Mouse (Mus musculus): ENCODE results near the gene Gart. TPM values are rescaled to one million over a fixed set of nuclear protein-coding genes. Genes with fewer than 3 reads are reported as not detected.

The Gart gene
- 45.6 to 47.6 TPM (median 47.0 TPM) in 3 replicates for total RNA-seq (2017)

DNA sequence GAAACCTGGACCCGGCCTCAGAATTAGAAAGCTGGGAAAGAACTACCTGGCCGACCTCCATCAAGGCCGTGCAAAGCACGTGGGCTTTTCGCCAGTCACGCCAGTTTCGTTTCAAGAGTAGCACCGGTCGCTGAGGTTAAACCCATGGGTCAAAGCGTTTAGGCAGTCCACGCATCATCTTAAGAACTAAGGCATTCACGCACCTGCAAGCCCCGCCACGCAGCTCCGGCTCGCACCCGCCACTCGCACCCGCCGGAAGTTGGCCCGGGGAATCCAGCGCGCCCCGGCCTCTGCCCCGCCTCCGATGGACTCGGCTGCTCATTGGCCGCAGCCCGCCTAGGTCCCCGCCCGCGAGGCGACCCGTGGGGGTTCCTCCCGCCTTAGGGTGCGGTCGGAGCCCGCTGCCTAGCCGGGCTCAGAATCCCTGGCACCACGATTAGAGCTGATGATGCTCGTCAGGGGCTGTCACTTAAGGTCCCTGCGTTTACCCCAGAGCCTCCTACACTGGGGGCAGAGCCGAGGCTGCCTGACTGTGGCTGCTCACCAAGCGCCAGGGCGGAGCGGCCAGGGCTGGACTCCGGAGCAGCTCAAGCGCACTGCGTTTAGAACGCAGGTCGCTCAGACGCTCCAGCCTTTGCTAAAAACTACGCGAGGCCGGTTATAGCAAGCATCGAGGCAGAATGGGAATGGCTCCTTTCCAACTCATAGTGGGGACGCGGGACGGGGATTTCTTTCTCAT, at the start of gene Gart:
Gart (minus strand) TSS at position 272 of the 739 bp plus-strand sequence.
- peak; percentile 69 for ATAC-seq (replicated peaks; ENCODE audit: insufficient number of reproducible peaks, low FRiP score, low TSS enrichment, poor library complexity, severe bottlenecking)

- ATAC-seq (replicated peaks; ENCODE audit: insufficient number of reproducible peaks, low FRiP score, low TSS enrichment, poor library complexity, severe bottlenecking) = no peak
Measured at GRCm38 (mm10) chr16:91695108-91695755, 48.5 kb upstream of the Gart start.

- peak; percentile 88 for ATAC-seq (replicated peaks; ENCODE audit: insufficient number of reproducible peaks, low FRiP score, low TSS enrichment, poor library complexity, severe bottlenecking)
Measured at GRCm38 (mm10) chr16:91694455-91695084, 47.8 kb upstream of the Gart start.

- ATAC-seq (replicated peaks; ENCODE audit: insufficient number of reproducible peaks, low FRiP score, low TSS enrichment, poor library complexity, severe bottlenecking) = no peak
Measured at GRCm38 (mm10) chr16:91689791-91690190, 43.0 kb upstream of the Gart start.

DNA sequence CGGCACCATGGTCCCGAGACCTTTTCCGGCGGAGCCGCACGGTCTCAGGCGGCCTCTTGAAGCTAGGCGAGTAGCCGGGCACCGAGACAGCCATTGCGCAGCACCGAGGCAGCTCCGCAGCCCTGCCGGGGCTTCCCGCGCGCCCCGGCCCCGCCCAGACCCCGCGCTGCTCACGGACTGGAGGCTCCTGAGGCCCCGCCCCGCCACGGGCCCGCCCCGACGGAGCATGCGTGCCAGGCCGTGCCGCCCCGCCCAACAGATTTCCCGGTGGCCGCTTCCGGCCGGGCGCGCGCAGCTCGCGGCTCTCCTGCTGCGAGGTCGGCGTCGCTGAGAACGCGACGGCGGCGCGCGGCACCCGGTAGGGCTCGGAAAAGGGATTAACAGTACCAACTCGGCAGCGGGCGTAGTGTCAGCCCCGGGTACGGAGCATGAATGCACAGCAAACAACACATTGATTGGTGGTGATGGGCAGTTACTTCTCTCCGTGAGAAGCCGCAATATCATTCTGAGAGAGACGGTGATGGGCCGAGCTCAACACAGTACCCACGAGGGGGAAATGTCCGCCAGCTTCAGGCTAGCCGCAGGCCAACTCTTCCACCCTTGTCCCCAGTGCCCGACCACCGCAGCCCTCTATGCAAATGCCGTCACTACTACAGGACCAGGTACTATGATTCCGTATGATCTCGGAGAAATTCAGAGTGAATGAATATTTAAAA, 42.0 kb upstream of the Gart start, which contains the start of gene Donson:
Donson (minus strand) TSS at position 152 of the 716 bp plus-strand sequence.
- ATAC-seq (replicated peaks; ENCODE audit: insufficient number of reproducible peaks, low FRiP score, low TSS enrichment, poor library complexity, severe bottlenecking) = peak; percentile 50

- ATAC-seq (replicated peaks; ENCODE audit: insufficient number of reproducible peaks, low FRiP score, low TSS enrichment, poor library complexity, severe bottlenecking) = no peak
Measured at GRCm38 (mm10) chr16:91688023-91688618, 41.4 kb upstream of the Gart start.

DNA sequence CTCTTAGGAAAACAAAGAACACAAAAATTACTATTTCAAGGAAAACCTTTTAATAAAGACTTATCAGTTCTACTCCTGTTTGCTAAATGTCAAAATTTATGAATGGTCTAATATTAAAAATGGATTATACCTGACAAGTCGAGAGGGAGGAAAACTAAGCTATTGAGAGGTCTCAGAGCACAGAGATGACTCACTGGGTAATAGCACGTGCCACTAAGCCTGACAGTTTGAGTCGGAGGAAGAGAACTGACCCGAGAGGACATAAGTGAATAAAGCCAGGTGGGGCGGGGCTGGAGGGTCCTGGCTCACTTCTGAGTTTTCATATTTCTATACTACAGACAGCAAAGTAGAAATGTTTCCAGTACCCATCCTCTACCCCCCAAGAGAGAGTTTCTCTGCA, 39.6 kb upstream of the Gart start:
- no peak for ATAC-seq (replicated peaks; ENCODE audit: insufficient number of reproducible peaks, low FRiP score, low TSS enrichment, poor library complexity, severe bottlenecking)

DNA sequence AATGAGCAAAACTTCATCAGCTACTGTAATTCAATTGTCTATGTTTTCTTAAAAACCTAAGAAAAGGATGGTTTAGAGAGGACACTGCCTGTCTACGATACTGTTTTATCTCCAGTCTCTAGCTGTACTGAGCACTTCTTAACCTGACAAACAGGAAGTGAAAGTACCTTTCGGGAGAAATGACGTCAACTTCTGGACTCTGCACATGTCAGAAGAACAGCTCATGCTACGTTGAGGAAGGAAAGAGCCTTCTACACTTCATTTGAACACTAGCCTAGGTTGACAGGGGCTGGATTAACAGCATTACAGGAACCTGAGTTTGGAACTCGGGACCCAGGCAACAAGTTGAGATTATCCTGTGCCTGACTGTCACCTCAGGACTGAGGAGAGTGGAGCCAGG, 38.8 kb upstream of the Gart start:
- ATAC-seq (replicated peaks; ENCODE audit: insufficient number of reproducible peaks, low FRiP score, low TSS enrichment, poor library complexity, severe bottlenecking) = peak; percentile 76

DNA sequence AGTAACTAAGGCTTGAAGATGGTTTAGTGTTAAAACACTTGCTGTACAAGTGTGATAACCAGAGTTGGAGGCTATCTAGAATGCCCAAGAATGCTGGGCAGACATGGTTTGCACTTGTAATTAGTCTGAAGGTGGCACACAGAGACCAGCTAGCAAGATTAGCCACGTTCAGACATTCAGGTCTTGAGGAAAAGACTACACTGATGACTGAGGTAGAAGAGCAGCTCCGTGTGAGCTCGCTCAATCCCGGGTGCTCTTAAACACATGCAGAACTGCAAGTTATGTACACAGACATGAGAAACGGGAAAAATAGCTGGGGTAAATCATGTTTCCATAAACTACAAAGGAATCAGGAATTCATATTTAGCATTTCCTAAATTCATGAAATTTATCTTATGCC, 33.9 kb upstream of the Gart start:
- ATAC-seq (replicated peaks; ENCODE audit: insufficient number of reproducible peaks, low FRiP score, low TSS enrichment, poor library complexity, severe bottlenecking) = no peak

DNA sequence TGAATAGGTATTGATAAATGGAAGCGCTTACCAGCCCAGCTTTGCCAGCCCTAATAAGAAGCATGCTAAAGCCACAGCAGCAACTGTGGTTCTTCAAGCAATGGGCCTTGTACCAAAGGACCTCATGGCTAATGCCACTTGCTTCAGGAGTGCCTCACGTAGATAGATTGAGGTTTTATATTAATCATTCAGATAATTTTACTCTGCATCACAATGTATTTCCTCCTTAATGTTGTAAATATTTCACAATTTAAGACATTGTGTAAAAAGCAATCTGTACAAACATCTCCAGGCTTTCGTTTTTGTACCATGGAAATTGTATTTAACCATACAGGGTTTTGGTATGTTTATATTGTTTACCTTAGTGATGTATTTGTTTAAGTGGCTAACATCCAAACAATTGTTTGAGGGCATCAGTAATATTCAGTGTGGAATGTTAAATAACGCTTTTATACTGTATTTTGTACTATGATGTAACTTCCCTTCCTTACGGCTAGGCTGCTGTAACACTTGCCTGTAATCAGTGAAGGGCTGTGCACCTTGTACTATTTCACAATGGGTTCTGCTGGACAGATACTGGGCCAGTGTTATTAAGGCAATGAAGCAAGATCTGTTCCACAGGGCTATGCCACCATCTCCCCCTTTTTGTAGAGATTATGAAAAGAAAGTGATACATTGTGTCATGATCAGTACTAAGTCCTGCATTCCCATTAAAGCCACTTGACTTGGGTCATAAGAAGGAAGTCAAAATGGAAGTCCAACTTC, 31.6 kb upstream of the Gart start:
- no peak for ATAC-seq (replicated peaks; ENCODE audit: insufficient number of reproducible peaks, low FRiP score, low TSS enrichment, poor library complexity, severe bottlenecking)

DNA sequence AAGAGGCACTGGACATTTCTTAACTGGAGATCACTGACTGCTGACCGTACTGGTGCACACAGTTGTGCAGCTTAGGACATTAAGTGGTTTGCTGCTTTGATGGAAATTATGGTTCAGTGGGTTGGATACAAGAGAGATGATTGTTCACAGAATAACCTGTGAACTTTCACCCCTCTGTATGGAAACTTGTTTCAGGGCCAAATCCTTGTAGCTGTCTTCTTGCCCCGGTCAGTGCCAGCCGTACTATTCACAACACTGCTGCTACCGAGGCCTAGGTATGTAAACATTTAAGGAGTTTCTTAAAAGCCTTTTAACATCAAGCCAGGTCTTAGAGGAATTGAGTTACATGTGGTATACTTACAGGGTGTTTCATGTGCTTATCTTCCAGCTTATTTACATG, 27.7 kb upstream of the Gart start:
- ATAC-seq (replicated peaks; ENCODE audit: insufficient number of reproducible peaks, low FRiP score, low TSS enrichment, poor library complexity, severe bottlenecking) = no peak

DNA sequence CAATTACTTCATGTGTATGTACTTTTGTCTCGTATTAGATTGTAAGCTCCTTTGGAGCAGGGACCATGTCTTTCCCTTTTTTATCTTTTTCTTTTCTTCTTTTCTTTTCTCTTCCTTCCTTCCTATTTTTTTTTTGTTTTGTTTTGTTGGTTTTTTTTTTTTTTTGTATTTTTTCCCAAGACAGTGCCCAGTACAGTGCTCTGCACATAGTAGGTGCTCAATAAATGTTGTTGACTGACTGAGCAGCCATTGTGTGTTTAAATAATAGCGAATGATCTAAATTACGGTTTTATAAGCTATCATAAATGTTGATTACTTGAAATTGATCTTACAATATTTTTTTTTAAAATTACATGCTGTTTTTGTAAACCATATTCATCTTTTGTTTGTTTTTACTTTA, 17.0 kb upstream of the Gart start:
- no peak for ATAC-seq (replicated peaks; ENCODE audit: insufficient number of reproducible peaks, low FRiP score, low TSS enrichment, poor library complexity, severe bottlenecking)

DNA sequence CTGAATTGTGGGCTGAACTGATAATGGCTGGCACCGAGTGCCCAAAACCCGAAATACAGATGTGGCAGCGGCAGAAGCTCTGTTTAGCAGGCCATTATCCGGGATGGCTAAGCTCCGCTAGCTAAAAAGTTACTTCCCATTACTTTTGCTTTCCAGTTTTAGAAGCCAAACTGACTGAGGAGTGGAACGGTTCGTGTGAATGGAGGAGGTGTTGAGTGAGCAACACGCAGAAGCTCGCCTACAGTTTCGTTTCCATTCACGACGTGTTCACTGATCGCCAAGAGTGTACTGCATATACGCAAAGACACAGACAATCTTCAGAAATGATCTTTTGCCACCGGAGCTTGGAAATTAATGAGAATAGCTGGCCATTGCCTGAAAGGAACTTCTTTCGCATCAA, 15.6 kb upstream of the Gart start:
- ATAC-seq (replicated peaks; ENCODE audit: insufficient number of reproducible peaks, low FRiP score, low TSS enrichment, poor library complexity, severe bottlenecking) = no peak

- ATAC-seq (replicated peaks; ENCODE audit: insufficient number of reproducible peaks, low FRiP score, low TSS enrichment, poor library complexity, severe bottlenecking) = no peak
Measured at GRCm38 (mm10) chr16:91661397-91661796, 14.6 kb upstream of the Gart start.

DNA sequence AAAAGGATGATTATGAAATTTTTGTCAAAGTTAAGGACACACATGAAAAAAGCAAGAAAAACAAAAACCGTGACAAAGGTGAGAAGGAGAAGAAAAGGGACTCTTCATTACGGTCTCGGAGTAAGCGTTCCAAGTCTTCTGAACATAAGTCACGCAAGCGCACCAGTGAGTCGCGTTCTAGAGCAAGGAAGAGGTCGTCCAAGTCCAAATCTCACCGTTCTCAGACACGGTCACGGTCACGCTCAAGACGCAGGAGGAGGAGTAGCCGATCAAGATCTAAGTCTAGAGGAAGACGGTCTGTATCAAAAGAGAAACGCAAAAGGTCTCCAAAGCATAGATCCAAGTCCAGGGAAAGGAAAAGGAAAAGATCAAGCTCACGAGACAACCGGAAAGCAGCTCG, 13.0 kb upstream of the Gart start:
- no peak for ATAC-seq (replicated peaks; ENCODE audit: insufficient number of reproducible peaks, low FRiP score, low TSS enrichment, poor library complexity, severe bottlenecking)

- ATAC-seq (replicated peaks; ENCODE audit: insufficient number of reproducible peaks, low FRiP score, low TSS enrichment, poor library complexity, severe bottlenecking) = no peak
Measured at GRCm38 (mm10) chr16:91658471-91658870, 11.7 kb upstream of the Gart start.

- no peak for ATAC-seq (replicated peaks; ENCODE audit: insufficient number of reproducible peaks, low FRiP score, low TSS enrichment, poor library complexity, severe bottlenecking)
Measured at GRCm38 (mm10) chr16:91657285-91657684, 10.5 kb upstream of the Gart start.

DNA sequence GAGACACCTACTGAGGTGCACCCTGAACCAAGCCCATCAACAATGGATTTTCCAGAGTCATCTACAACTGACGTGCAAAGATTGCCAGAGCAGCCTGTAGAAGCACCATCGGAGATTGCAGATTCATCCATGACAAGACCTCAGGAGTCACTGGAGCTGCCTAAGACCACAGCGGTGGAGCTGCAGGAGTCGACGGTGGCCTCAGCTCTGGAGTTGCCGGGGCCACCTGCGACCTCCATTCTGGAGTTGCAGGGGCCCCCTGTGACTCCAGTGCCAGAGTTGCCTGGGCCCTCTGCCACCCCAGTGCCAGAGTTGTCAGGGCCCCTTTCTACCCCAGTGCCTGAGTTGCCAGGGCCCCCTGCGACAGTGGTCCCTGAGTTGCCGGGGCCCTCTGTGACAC, 8.5 kb upstream of the Gart start:
- no peak for ATAC-seq (replicated peaks; ENCODE audit: insufficient number of reproducible peaks, low FRiP score, low TSS enrichment, poor library complexity, severe bottlenecking)
